Mouse (Mus musculus) lung, adult 10 weeks (tissue): Measurements from ENCODE around the gene Gm13083. TPM values are rescaled to one million over a fixed set of nuclear protein-coding genes. Genes with fewer than 3 reads are reported as not detected.

Source experiments
- polyA plus RNA-seq: library from polyadenylated mRNA; stranded (reverse); fragments of 350-450 nt; fragmentation: Illumina TruSeq; extraction: RNeasy Lipid Tissue Mini Kit (QIAGEN cat#74804); gene quantifications from one replicate; pipeline ENCODE4 v1.2.3, GENCODE M21; 2014; ENCODE audit warnings: low read depth, low replicate concordance; ENCODE audit not compliant: insufficient read depth

Gm13083 gene
- not detected for polyA plus RNA-seq

DNA sequence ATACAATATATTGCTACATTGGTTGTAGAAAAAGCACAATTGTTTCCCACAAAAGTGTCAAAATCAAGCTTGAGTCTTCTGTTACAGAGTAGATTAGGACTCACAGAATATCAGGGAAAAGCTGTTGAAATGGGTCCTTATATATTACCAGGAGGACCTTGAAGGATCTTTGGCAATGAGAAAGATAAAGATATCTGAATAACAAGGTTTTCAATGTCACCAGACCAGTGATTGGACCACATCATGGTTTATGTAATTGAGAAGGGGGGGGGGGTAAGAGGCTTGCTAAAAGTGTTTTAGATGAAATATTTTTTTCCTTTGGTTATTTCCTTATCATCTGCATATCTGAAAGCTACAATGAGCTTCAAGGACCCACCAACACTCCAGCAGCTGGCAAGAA lies at the start of gene Gm13083:
Gm13083 (plus strand) TSS at position 301 of the 400 bp plus-strand sequence.

GRCm38 (mm10) chr4:143657146-143657545 lies 42.3 kb downstream of the Gm13083 start, which contains the start of gene Gm13088:
Gm13088 (minus strand) TSS chr4:143657246.

Other genes starting within 250 kb of the Gm13083 start
- gene Pramel1, start 220.6 kb upstream of the Gm13083 start, polyA plus RNA-seq, result not detected
- gene Pramef8, start 202.6 kb upstream of the Gm13083 start, polyA plus RNA-seq, result 6.6 TPM
- not detected for gene Oog4, start 164.7 kb upstream of the Gm13083 start, polyA plus RNA-seq
- not detected for gene Gm13043, start 103.7 kb upstream of the Gm13083 start, polyA plus RNA-seq
- not detected for gene Gm13040, start 79.0 kb upstream of the Gm13083 start, polyA plus RNA-seq
- gene BC080695, start 63.3 kb upstream of the Gm13083 start, polyA plus RNA-seq, result not detected
- gene Gm13057, start 63.3 kb upstream of the Gm13083 start, polyA plus RNA-seq, result not detected
- not detected for gene Gm13088, start 42.2 kb downstream of the Gm13083 start, polyA plus RNA-seq
- gene Gm13089, start 87.7 kb downstream of the Gm13083 start, polyA plus RNA-seq, result not detected
- gene Gm13078, start 104.5 kb downstream of the Gm13083 start, polyA plus RNA-seq, result not detected
- gene Gm13023, start 174.3 kb downstream of the Gm13083 start, polyA plus RNA-seq, result not detected
- gene Gm13084, start 201.1 kb downstream of the Gm13083 start, polyA plus RNA-seq, result not detected
- gene Gm13103, start 231.5 kb downstream of the Gm13083 start, polyA plus RNA-seq, result not detected